Mouse (Mus musculus): ENCODE measurements around the gene Gm10447. TPM values are rescaled to one million over a fixed set of nuclear protein-coding genes. Genes with fewer than 3 reads are reported as not detected.

Gene Gm10447
- polyA plus RNA-seq, 1 experiment = not detected

GRCm38 (mm10) chr11:53452396-53452795 is 4.5 kb downstream of the Gm10447 start:
- 96% methylated on average over 9 of the region's 9 CpGs for WGBS
- TF ChIP-seq POLR2A (IDR thresholded peaks at IDR 0.05; ENCODE audit: insufficient read depth, low read depth, low read length) (no peak), CTCF (IDR thresholded peaks at IDR 0.05; ENCODE audit: insufficient read depth, low read depth, low read length) (no peak)
- Histone ChIP-seq H3K4me1 (ENCODE audit: control insufficient read depth, insufficient read depth, low read length) (peaks cover 6% of the 10 kb centered on the region), H3K4me3 (ENCODE audit: insufficient read depth, low read depth, low read length) (no peak overlapping the region), H3K27ac (ENCODE audit: insufficient read depth, low read depth, low read length) (no peak overlapping the region)

GRCm38 (mm10) chr11:53451361-53451760 is 5.5 kb downstream of the Gm10447 start:
- 94% methylated on average over 2 of the region's 2 CpGs for WGBS
- Histone ChIP-seq H3K4me3 (ENCODE audit: insufficient read depth, low read depth, low read length) (no peak overlapping the region), H3K4me1 (ENCODE audit: control insufficient read depth, insufficient read depth, low read length) (no peaks in the 10 kb centered on the region; the same call in 1 of the 2 replicates), H3K27ac (ENCODE audit: insufficient read depth, low read depth, low read length) (no peak overlapping the region)
- no peak for TF ChIP-seq CTCF (IDR thresholded peaks at IDR 0.05; ENCODE audit: insufficient read depth, low read depth, low read length)
- no peak for TF ChIP-seq POLR2A (IDR thresholded peaks at IDR 0.05; ENCODE audit: insufficient read depth, low read depth, low read length)

- no peak overlapping the region for H3K4me3 ChIP-seq (ENCODE audit: insufficient read depth, low read depth, low read length)
- WGBS = 52% methylated on average over 15 of the region's 15 CpGs
- H3K27ac ChIP-seq (ENCODE audit: insufficient read depth, low read depth, low read length) = no peak overlapping the region
- no peak for TF ChIP-seq CTCF (IDR thresholded peaks at IDR 0.05; ENCODE audit: insufficient read depth, low read depth, low read length)
- H3K4me1 ChIP-seq (ENCODE audit: control insufficient read depth, insufficient read depth, low read length) = no peaks in the 10 kb centered on the region; the same call in 1 of the 2 replicates
Observed at GRCm38 (mm10) chr11:53450070-53450705, 6.7 kb downstream of the Gm10447 start.

GRCm38 (mm10) chr11:53448529-53448928 is 8.4 kb downstream of the Gm10447 start:
- Histone ChIP-seq H3K4me1 (ENCODE audit: control insufficient read depth, insufficient read depth, low read length) (no peaks in the 10 kb centered on the region; the same call in 1 of the 2 replicates), H3K27ac (ENCODE audit: insufficient read depth, low read depth, low read length) (no peak overlapping the region), H3K4me3 (ENCODE audit: insufficient read depth, low read depth, low read length) (no peak overlapping the region)
- WGBS = 67% methylated on average over 1 of the region's 1 CpGs
- TF ChIP-seq CTCF (IDR thresholded peaks at IDR 0.05; ENCODE audit: insufficient read depth, low read depth, low read length) (no peak), POLR2A (IDR thresholded peaks at IDR 0.05; ENCODE audit: insufficient read depth, low read depth, low read length) (no peak)

DNA sequence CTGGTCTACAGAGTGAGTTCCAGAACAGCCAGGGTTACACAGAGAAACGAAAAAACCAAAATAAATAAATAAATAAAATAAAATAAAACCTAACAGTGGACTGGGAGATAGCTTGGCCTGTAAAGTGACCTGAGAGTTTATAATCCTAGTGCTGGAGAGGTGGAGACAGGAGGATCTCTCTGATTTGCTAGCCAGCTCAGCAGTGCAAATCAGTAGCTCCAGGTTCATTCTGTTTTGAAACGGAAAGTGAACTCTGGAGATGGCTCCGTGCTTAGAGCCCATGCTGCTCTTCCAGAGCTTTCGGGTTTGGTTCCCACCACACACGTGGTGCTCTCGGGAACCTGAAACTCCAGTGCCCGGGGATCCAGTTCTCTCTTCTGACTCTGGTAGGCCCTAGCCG is 8.9 kb downstream of the Gm10447 start:
- Histone ChIP-seq H3K4me1 (ENCODE audit: control insufficient read depth, insufficient read depth, low read length) (no peaks in the 10 kb centered on the region; the same call in 1 of the 2 replicates), H3K27ac (ENCODE audit: insufficient read depth, low read depth, low read length) (no peak overlapping the region), H3K4me3 (ENCODE audit: insufficient read depth, low read depth, low read length) (no peak overlapping the region)
- WGBS = 91% methylated on average over 8 of the region's 8 CpGs
- TF ChIP-seq CTCF (IDR thresholded peaks at IDR 0.05; ENCODE audit: insufficient read depth, low read depth, low read length) (no peak), POLR2A (IDR thresholded peaks at IDR 0.05; ENCODE audit: insufficient read depth, low read depth, low read length) (no peak)

DNA sequence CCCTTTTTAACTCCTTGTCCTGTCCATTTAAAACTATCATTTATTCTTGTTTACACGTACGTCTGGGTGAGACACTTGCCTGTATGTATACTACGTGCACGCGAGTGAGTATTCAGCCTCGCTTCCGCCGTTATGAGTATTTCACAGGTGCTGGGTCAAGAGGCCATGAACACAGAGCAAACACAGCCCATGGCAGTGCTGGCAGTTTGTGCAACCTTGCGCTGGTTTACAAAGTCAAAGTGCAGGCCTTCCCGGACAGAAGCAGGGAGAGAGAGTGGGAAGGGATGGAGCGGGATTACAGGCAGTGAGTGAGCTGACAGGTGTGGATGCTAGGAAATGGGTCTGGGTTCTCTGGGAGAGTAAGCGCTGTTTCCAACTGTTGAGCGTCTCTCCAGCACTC is 10.7 kb downstream of the Gm10447 start:
- H3K4me1 ChIP-seq (ENCODE audit: control insufficient read depth, insufficient read depth, low read length) = no peaks in the 10 kb centered on the region; the same call in 1 of the 2 replicates
- no peak for TF ChIP-seq CTCF (IDR thresholded peaks at IDR 0.05; ENCODE audit: insufficient read depth, low read depth, low read length)
- TF ChIP-seq POLR2A (IDR thresholded peaks at IDR 0.05; ENCODE audit: insufficient read depth, low read depth, low read length) = no peak
- WGBS = 95% methylated on average over 13 of the region's 13 CpGs

GRCm38 (mm10) chr11:53445562-53445961 is 11.3 kb downstream of the Gm10447 start:
- TF ChIP-seq CTCF (IDR thresholded peaks at IDR 0.05; ENCODE audit: insufficient read depth, low read depth, low read length) (no peak), POLR2A (IDR thresholded peaks at IDR 0.05; ENCODE audit: insufficient read depth, low read depth, low read length) (no peak)
- 85% methylated on average over 13 of the region's 13 CpGs for WGBS
- H3K4me1 ChIP-seq (ENCODE audit: control insufficient read depth, insufficient read depth, low read length) = no peaks in the 10 kb centered on the region; the same call in 1 of the 2 replicates
- no peak overlapping the region for H3K27ac ChIP-seq (ENCODE audit: insufficient read depth, low read depth, low read length)
- no peak overlapping the region for H3K4me3 ChIP-seq (ENCODE audit: insufficient read depth, low read depth, low read length)

More for the DNA sequence above, 10.7 kb downstream of the Gm10447 start:
- H3K27ac ChIP-seq (ENCODE audit: insufficient read depth, low read depth, low read length) = no peak overlapping the region
- H3K4me3 ChIP-seq (ENCODE audit: insufficient read depth, low read depth, low read length) = no peak overlapping the region

- TF ChIP-seq POLR2A (IDR thresholded peaks at IDR 0.05; ENCODE audit: insufficient read depth, low read depth, low read length) (no peak), CTCF (IDR thresholded peaks at IDR 0.05; ENCODE audit: insufficient read depth, low read depth, low read length) (no peak)
- Histone ChIP-seq H3K4me1 (ENCODE audit: control insufficient read depth, insufficient read depth, low read length) (no peaks in the 10 kb centered on the region), H3K4me3 (ENCODE audit: insufficient read depth, low read depth, low read length) (no peak overlapping the region), H3K27ac (ENCODE audit: insufficient read depth, low read depth, low read length) (no peak overlapping the region)
- WGBS = 24% methylated on average over 6 of the region's 6 CpGs
Observed at GRCm38 (mm10) chr11:53443861-53444260, 13.0 kb downstream of the Gm10447 start.

- Histone ChIP-seq H3K4me3 (ENCODE audit: insufficient read depth, low read depth, low read length) (no peak overlapping the region), H3K27ac (ENCODE audit: insufficient read depth, low read depth, low read length) (no peak overlapping the region), H3K4me1 (ENCODE audit: control insufficient read depth, insufficient read depth, low read length) (no peaks in the 10 kb centered on the region)
- 62% methylated on average over 12 of the region's 12 CpGs for WGBS
- TF ChIP-seq CTCF (IDR thresholded peaks at IDR 0.05; ENCODE audit: insufficient read depth, low read depth, low read length) (no peak), POLR2A (IDR thresholded peaks at IDR 0.05; ENCODE audit: insufficient read depth, low read depth, low read length) (no peak)
Observed at GRCm38 (mm10) chr11:53441921-53442320, 15.0 kb downstream of the Gm10447 start.

Measured in olfactory bulb, adult 2 months (tissue).